Mouse (Mus musculus): ENCODE measurements around the gene Mnd1. TPM values are rescaled to one million over a fixed set of nuclear protein-coding genes. Genes with fewer than 3 reads are reported as not detected.

The Mnd1 gene
- polyA plus RNA-seq, 1 experiment from 2014 or later, result 6.5 TPM

GRCm38 (mm10) chr3:84191141-84191881 is 35.7 kb upstream of the Mnd1 start:
- Histone ChIP-seq H3K9me3 (ENCODE audit: low read length) (no peaks in the 10 kb centered on the region), H3K4me2 (replicated peaks; ENCODE audit: low read depth, low read length) (peak overlapping the region; percentile 64), H3K9ac (replicated peaks; ENCODE audit: low read depth) (peak overlapping the region; percentile 46), H3K27ac (ENCODE audit: low read length) (peak overlapping the region; percentile 73), H3K4me3 (ENCODE audit: low read depth, low read length) (peak overlapping the region; percentile 42), H3K4me1 (ENCODE audit: insufficient read depth, low read depth, low read length) (no peaks in the 10 kb centered on the region), H3K27me3 (replicated peaks; ENCODE audit: insufficient read depth, low read length) (no peaks in the 10 kb centered on the region), H3K36me3 (ENCODE audit: insufficient read depth, low read length) (no peaks in the 10 kb centered on the region)
- DNase-seq (ENCODE audit: low spot score) (peak; percentile 87), ATAC-seq (peak; percentile 88)
- TF ChIP-seq EP300 (IDR thresholded peaks at IDR 0.05) (peak; percentile 32; the same call in 1 of the 2 replicates), CTCF (IDR thresholded peaks at IDR 0.05) (peak; percentile 55)
- 37% methylated on average over 21 of the region's 21 CpGs for WGBS

DNA sequence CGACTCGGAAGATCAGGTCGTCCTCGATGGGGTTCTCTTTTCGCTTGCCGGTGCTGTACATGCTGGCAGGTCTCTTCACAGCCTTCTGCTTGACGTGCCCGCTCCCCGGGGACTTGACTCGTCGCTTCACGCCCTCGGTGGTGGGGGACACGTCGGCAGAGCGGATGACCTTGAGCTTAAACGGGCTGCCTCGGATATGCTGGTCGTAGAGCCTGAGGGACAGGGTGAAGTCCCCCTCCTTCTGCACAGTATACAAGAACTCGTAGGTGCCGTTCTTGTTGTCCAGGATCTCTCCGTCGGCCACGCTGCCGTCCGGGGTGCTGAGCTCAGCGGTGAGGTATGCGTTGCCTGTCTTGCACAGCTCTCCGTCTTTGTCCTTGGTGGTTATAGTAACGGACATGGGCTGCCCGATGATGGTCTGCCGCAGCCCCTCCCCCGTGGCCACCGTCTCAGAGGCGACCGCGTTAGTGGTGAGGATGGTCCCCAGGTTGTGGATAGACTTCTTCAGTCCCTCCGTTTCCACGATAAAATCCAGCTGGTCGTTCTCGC is 35.0 kb upstream of the Mnd1 start:
- H3K4me1 ChIP-seq (ENCODE audit: insufficient read depth, low read depth, low read length), result no peaks in the 10 kb centered on the region
- H3K9me3 ChIP-seq (ENCODE audit: low read length), result no peaks in the 10 kb centered on the region
- TF ChIP-seq CTCF (IDR thresholded peaks at IDR 0.05), result no peak
- TF ChIP-seq EP300 (IDR thresholded peaks at IDR 0.05), result no peak
- DNase-seq (ENCODE audit: low spot score) (peak; percentile 51), ATAC-seq (peak; percentile 45)
- H3K36me3 ChIP-seq (ENCODE audit: insufficient read depth, low read length), result no peaks in the 10 kb centered on the region
- H3K9ac ChIP-seq (replicated peaks; ENCODE audit: low read depth), result peak overlapping the region; percentile 46
- 4% methylated on average over 41 of the region's 41 CpGs for WGBS
- H3K27ac ChIP-seq (ENCODE audit: low read length), result peak overlapping the region; percentile 73
- no peaks in the 10 kb centered on the region for H3K27me3 ChIP-seq (replicated peaks; ENCODE audit: insufficient read depth, low read length)
- H3K4me2 ChIP-seq (replicated peaks; ENCODE audit: low read depth, low read length), result peak overlapping the region; percentile 64
- peak overlapping the region; percentile 42 for H3K4me3 ChIP-seq (ENCODE audit: low read depth, low read length)

- no peaks in the 10 kb centered on the region for H3K36me3 ChIP-seq (ENCODE audit: insufficient read depth, low read length)
- TF ChIP-seq EP300 (IDR thresholded peaks at IDR 0.05), result no peak
- no peak for TF ChIP-seq CTCF (IDR thresholded peaks at IDR 0.05)
- no peak for ATAC-seq
- peak overlapping the region; percentile 64 for H3K4me2 ChIP-seq (replicated peaks; ENCODE audit: low read depth, low read length)
- H3K27me3 ChIP-seq (replicated peaks; ENCODE audit: insufficient read depth, low read length), result no peaks in the 10 kb centered on the region
- WGBS, result 29% methylated on average over 10 of the region's 10 CpGs
- H3K4me3 ChIP-seq (ENCODE audit: low read depth, low read length), result peak overlapping the region; percentile 42
- DNase-seq (ENCODE audit: low spot score), result peak; percentile 39
- H3K4me1 ChIP-seq (ENCODE audit: insufficient read depth, low read depth, low read length), result no peaks in the 10 kb centered on the region
- H3K27ac ChIP-seq (ENCODE audit: low read length), result peak overlapping the region; percentile 73; the same call in 1 of the 2 replicates
- H3K9ac ChIP-seq (replicated peaks; ENCODE audit: low read depth), result no peak overlapping the region
- H3K9me3 ChIP-seq (ENCODE audit: low read length), result no peaks in the 10 kb centered on the region
Measured at GRCm38 (mm10) chr3:84189629-84190173, 34.1 kb upstream of the Mnd1 start.

GRCm38 (mm10) chr3:84181717-84182116 is 26.1 kb upstream of the Mnd1 start:
- ATAC-seq, result no peak
- Histone ChIP-seq H3K4me3 (ENCODE audit: low read depth, low read length) (no peak overlapping the region), H3K9me3 (ENCODE audit: low read length) (no peaks in the 10 kb centered on the region), H3K27ac (ENCODE audit: low read length) (no peak overlapping the region), H3K4me1 (ENCODE audit: insufficient read depth, low read depth, low read length) (no peaks in the 10 kb centered on the region), H3K36me3 (ENCODE audit: insufficient read depth, low read length) (no peaks in the 10 kb centered on the region), H3K9ac (replicated peaks; ENCODE audit: low read depth) (no peak overlapping the region), H3K4me2 (replicated peaks; ENCODE audit: low read depth, low read length) (no peak overlapping the region), H3K27me3 (replicated peaks; ENCODE audit: insufficient read depth, low read length) (no peaks in the 10 kb centered on the region)
- no peak for DNase-seq (ENCODE audit: low spot score)
- TF ChIP-seq EP300 (IDR thresholded peaks at IDR 0.05), result no peak
- no peak for TF ChIP-seq CTCF (IDR thresholded peaks at IDR 0.05)
- WGBS, result 50% methylated on average over 4 of the region's 4 CpGs

DNA sequence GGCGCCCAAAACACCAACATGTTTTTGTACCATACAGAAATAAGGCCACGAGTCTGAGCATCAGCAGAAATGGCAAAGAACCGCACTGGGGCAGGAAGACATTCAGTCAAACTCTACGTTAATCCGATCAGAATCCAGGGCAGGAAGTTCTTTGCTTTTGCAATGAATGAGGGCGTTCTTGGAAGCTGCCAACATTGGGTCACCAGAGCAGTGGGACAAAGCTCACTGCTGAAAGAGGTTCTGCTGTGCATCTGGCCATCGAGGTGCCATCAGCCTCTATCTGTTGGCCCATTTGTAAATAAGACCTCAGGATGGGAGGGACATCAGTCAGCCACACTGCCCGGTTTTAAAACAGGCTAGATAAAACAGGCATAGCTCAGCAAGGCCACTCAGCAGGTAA is 25.5 kb upstream of the Mnd1 start:
- Histone ChIP-seq H3K4me1 (ENCODE audit: insufficient read depth, low read depth, low read length) (no peaks in the 10 kb centered on the region), H3K4me2 (replicated peaks; ENCODE audit: low read depth, low read length) (no peak overlapping the region), H3K9ac (replicated peaks; ENCODE audit: low read depth) (no peak overlapping the region), H3K27ac (ENCODE audit: low read length) (no peak overlapping the region), H3K4me3 (ENCODE audit: low read depth, low read length) (no peak overlapping the region), H3K9me3 (ENCODE audit: low read length) (no peaks in the 10 kb centered on the region), H3K36me3 (ENCODE audit: insufficient read depth, low read length) (no peaks in the 10 kb centered on the region), H3K27me3 (replicated peaks; ENCODE audit: insufficient read depth, low read length) (no peaks in the 10 kb centered on the region)
- 47% methylated on average over 8 of the region's 8 CpGs for WGBS
- no peak for DNase-seq (ENCODE audit: low spot score)
- ATAC-seq, result no peak
- TF ChIP-seq CTCF (IDR thresholded peaks at IDR 0.05), result no peak
- TF ChIP-seq EP300 (IDR thresholded peaks at IDR 0.05), result no peak

DNA sequence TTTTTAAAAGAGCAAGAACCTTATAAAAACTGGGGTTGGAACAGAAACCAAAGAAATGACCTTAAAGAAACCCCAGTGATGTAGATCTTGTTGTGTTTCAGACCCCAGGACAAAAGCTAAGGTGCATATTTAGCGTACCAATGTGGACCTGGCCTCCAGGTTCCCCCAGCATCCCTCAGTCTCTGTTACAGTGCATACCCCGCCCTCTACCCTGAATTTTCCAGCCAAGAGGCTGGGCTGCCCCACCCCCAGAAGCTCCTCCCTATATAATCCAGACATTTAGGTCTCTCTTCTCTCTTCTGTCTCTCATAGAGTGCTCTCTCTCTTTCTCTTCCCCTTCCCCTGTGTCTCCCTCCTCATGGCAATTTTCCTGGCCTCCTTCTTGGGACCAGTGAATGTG is 24.7 kb upstream of the Mnd1 start:
- Histone ChIP-seq H3K27ac (ENCODE audit: low read length) (no peak overlapping the region), H3K4me2 (replicated peaks; ENCODE audit: low read depth, low read length) (no peak overlapping the region), H3K4me1 (ENCODE audit: insufficient read depth, low read depth, low read length) (no peaks in the 10 kb centered on the region), H3K36me3 (ENCODE audit: insufficient read depth, low read length) (no peaks in the 10 kb centered on the region), H3K9me3 (ENCODE audit: low read length) (no peaks in the 10 kb centered on the region), H3K9ac (replicated peaks; ENCODE audit: low read depth) (no peak overlapping the region), H3K4me3 (ENCODE audit: low read depth, low read length) (no peak overlapping the region), H3K27me3 (replicated peaks; ENCODE audit: insufficient read depth, low read length) (no peaks in the 10 kb centered on the region)
- WGBS, result 67% methylated on average over 2 of the region's 2 CpGs
- no peak for DNase-seq (ENCODE audit: low spot score)
- ATAC-seq, result no peak
- no peak for TF ChIP-seq CTCF (IDR thresholded peaks at IDR 0.05)
- no peak for TF ChIP-seq EP300 (IDR thresholded peaks at IDR 0.05)
